Mouse (Mus musculus): ENCODE results near the gene Ghrhr.

Ghrhr gene

DNA sequence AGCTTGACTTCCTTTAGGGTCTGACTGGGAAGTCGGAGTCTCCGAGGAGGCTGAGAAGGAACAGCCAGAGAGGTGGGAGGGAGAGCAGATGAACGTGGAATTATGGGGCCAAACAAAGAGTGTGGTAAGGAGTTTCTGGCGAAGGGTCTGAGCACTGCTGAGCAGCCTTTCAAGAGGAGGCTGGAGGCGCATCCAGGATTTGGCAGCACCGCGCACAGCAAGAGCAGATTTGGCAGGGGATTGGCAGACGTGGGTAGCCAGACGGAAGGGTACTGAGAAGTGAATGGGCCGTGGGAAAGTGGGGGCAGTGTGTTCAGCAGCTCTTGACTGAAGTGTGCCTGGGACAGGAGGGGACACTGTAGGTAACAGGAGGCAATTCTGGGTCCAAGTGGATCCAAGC is 18.8 kb downstream of the Ghrhr start:
- in situ Hi-C loops (cut with MboI, MseI), result loop anchor here (5.0 to 25.0 kb wide), 3 partner anchors 117 to 1658 kb away; no protein-coding TSS in a partner anchor

DNA sequence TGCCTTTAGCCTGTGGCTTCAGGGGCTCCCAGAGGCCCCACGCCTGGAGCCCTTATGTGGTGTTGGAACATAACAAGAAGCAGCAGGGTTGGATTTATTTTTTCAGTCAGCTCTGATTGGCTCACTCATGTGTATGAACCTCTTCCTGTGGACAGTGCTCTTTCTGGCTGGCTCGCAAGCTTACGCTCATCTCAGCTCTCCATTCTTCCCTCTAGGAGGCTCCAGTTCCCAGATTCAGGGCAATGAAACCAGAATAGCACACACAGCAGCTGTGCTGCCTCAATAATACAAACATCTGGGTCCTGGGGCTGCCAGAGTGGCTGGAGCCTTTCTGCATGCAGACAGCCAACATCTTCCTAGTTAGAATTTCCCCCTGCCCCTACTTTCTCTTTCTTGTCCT is 20.1 kb downstream of the Ghrhr start:
- in situ Hi-C loops (cut with MboI, MseI), result loop anchor here (10.0 to 25.0 kb wide), 2 partner anchors 381 to 1659 kb away; no protein-coding TSS in a partner anchor

GRCm38 (mm10) chr6:55396622-55397041 is 20.5 kb downstream of the Ghrhr start:
- in situ Hi-C loops (cut with MboI, MseI), result loop anchor here (10.0 to 25.0 kb wide), 2 partner anchors 382 to 1659 kb away; no protein-coding TSS in a partner anchor

DNA sequence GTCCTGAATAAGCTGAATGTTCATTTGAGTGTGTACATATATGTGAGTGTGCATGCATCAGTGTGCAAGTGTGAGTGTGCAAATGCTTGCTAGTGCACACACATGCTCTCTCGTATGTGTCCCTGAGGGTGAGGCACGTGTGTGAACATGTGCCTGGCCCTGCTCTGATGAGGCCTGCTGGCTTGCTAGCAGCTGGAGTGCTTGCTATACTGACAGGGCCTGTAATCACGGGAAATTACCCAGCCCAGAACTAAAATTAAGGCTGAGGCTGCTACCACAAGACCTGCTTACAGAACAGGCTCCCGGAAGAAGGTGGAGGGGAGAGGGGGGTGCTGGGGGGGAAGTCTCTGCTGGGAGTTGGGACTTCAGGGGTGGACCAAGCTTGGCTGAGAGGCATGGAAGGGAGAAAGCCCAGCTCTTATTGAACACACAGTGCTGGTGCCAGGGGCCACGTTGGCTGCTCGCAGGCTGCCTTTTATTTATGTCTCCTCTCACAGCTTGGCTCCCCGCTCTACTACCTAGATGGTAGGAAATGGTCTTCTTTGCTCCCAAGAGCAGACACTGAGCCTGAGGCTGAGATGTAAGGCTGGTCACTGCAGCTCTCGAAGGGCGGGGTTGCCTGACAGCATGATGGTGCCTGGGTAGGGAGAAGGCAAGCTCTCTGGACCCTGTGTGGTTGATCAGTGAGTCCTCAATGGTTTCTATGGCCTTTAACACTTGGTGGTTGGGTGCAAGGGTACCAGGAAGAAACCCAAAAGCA is 23.0 kb downstream of the Ghrhr start:
- in situ Hi-C loops (cut with MboI, MseI), result loop anchor here (10.0 to 25.0 kb wide), 2 partner anchors 384 to 1662 kb away; no protein-coding TSS in a partner anchor

DNA sequence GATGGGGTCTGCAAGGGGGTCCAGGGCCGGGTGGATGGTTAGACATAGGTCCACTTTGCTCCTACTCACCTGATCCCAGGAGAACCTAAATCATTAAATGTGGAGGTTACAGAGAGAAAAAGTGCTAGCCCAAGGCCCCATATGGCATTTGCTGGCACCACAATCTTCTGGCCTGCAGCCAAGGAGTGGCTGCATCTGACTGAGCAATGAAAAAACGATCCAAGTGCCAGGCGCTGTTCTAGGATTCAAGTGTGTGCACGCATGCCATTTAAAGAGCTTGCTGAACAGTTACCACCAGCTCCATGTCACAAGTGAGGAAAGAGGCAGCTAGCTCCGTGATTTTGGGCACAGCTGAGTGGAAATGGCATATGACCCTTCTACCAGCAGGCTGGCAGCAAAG is 23.8 kb downstream of the Ghrhr start:
- in situ Hi-C loops (cut with MboI, MseI), result loop anchor here (10.0 to 25.0 kb wide), 2 partner anchors 385 to 1663 kb away; no protein-coding TSS in a partner anchor

DNA sequence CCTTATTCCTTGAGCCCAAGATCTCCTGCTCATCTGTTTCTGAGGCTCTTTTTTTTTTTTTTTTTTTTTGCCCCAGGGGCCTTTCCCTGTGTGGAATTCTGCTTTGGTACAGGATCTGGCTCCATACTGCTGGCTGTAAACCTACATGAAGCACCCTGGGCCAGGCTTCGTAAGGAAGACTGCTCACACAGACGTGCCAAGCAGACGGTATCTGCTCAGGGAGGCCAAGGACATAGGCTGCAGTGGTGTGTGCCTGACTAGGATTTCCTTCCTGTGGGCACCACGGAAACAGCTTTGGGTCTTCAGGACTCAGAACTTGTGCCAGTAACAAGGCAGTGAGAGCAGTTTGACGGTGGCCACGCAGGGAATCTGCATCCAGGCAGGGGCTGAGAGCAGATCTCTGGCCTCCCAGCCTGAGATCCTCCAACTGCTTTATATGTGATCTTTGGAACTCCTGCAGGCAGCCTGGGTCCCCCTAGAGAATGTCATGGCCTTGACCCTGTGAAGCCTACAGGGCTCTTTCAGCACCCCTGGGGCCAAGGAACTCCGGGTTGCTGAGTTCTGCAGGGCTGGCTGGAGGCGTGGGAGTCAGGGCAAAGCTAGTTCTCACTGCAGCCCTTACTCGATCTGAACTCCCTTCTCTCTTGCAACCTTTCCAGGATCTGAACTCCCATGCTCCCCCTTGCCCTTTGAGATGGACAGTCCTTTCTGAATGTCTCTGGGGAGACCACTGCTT is 26.1 kb downstream of the Ghrhr start:
- in situ Hi-C loops (cut with MboI, MseI), result no loop called here

DNA sequence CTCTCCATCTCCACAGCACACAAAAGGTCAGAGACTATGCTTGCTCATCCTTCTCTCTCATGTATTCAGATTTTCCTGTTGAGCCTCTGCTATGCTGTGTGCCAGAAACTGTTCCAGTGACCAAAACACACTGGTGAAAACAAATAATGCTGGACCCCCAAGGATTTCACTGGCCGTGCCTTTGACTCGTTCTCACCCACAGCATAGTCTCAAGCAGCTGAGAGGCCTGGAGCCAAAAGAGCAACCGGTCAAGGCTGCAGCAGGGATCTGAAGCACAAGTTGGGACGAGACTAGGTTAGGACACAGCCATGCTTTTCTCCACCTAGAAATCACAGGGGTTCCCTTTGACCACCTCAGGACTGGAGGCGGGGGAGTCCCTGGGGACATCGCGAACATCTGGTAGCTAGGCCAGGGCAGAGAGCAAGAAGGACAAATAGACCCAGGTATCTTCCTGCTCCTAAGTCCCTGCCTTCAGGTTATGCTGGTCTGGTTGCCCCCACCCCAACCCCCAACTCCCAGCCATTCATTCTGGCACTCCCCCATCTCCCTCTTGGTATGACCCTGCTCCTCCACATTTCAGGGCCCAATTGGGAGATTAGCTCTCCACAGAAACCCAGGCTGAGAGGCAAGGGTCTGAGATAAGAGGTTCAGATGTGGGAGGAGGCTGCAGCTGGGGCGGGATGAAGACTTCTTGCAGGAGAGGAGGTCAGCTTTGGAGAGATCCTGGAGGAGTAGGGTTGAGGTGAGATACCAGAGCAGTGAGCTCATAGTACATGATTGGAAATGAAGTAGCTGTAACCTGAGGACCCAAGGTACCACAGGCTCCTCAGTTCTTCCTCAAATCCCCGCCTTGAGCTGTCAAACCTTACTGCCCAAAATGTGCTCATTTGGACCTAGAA is 27.6 kb downstream of the Ghrhr start:
- in situ Hi-C loops (cut with MboI, MseI), result no loop called here

DNA sequence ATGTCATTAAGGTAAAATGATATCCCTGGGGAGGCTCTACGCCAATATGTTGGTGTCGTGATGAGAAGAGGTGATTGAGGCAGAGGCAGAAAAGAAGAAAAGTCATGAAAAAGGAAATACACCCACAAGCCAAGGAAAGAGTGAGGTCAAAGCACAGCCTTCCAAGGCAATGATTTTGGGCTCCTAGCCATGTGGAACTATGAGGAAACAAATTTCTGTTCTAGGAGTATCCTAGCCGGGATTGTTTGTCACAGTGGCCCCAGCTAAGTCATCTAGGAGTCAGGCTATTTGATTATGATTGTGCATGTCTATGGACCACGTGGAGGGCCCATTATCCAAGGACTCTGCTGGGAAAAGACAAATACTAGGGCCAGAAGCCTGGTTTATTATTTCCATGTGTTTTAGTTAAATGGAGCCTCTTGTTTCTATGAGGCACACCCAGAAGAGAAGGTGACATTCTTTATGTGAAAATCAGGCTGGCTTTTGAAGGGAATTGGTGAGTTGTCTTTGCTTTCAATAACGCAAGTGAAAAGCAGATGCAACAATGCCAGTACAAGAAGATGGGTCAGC is 28.4 kb downstream of the Ghrhr start:
- in situ Hi-C loops (cut with MboI, MseI), result no loop called here

- in situ Hi-C loops (cut with MboI, MseI), result no loop called here
These were observed 31.2 kb downstream of the Ghrhr start for GRCm38 (mm10) chr6:55407345-55407744.

DNA sequence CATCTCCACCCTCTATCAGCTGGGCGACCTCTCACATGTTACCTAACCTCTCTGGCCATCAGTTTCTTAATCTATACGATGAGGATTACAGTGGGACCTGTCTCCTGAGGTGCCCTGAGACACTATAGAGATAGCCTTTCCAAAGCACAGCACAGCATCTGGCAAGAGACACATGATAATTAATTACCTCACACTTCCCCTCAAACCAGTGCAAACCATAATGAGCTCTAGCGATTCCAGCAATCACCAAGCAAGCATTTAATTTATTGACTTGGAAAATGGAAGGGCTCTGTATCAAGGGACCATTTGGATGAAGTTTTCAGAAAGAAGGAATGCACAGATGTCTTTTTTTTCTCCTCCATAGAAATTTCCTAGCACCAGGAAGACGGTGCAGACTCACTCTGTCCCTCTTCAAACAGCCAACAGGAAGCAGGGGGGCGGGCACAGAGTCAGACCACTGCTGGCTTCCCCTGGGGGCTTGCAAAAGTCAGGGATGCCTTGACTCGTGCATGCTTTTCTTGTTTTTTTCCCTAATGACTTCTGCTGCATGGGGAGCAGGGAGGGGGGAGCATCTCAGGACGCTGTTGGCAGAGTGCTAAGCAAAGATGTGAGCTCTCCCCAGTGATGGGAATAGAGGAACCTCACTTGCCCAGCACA is 34.2 kb downstream of the Ghrhr start:
- in situ Hi-C loops (cut with MboI, MseI), result no loop called here

DNA sequence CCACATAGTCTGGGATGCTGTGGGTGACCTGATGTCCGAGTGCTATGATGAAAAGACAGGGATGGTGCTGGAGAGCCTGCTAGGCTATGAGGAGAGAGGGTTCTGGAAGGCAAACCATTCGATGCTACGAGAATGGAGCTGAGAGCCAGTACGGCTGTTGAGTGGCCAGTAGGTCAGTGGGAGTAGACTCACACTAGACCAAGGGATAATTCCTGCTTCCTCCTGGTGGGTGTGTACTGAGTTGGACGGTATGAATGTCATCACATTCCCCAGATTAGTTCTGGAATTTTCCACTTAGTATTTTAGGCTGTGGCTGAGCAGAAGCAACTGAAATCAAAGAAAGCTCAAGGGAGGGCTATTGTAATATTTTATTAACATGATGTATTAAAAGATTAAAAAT is 34.9 kb downstream of the Ghrhr start:
- in situ Hi-C loops (cut with MboI, MseI), result no loop called here

DNA sequence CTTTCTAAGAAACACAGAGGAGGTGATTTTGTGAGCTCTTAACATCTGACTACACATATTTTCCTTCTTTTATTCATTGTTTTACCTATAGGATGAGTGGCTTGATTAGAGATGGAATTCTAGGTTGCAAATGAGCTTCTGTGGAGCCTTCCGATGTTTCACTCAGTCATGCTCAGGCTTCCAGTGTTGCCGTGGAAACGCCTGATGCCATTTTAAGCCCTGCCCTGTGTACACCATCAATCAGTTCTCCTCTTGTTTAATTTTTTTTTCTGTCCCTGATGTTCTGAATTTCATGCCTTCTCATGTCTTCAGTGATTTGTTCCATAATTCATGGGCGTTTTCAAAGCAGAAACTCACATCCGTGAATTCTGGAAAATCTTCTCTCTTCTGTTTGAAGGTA is 40.1 kb downstream of the Ghrhr start:
- in situ Hi-C loops (cut with MboI, MseI), result no loop called here

GRCm38 (mm10) chr6:55418746-55419410 is 42.8 kb downstream of the Ghrhr start:
- in situ Hi-C loops (cut with MboI, MseI), result no loop called here

DNA sequence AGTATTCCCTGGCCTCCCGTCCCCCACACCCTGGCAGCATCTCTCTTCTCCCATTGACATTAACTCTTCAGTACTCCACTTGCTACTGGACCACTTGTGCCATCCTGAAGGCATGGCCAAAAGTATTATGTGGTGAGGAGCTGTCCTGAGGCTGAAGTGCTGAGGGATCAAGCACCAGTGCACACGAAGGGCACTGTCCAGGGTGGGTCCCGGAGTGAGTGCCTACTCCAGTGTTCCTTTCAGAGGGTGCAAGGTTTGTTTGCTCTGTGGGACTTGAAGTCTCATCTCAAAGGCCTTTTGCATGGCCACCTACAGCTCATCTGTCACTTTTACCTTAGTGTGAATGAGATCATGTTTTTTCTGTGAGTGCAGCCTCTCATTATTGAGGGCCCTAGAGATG is 44.3 kb downstream of the Ghrhr start:
- in situ Hi-C loops (cut with MboI, MseI), result no loop called here

GRCm38 (mm10) chr6:55420869-55421361 is 44.8 kb downstream of the Ghrhr start:
- in situ Hi-C loops (cut with MboI, MseI), result no loop called here

DNA sequence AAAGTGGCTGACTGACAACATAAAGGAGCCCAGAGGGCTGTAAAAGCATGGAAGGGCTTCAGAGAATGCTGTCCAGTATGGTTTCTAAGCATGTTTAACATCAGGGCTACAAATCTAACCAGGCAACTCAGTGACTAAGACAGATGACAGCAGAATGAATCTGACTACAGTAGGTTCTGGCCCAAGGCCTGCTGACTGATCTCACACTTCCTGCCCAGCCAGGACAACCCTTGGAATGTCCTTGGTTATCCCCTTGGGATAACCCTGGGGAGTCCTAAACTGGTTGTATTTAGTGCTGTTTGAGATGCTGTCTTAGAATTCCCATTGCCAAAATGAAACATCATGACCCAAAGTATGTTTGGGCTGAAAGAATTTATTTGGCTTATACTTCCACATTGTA is 56.0 kb downstream of the Ghrhr start:
- in situ Hi-C loops (cut with MboI, MseI), result no loop called here

GRCm38 (mm10) chr6:55434360-55434759 is 58.3 kb downstream of the Ghrhr start:
- in situ Hi-C loops (cut with MboI, MseI), result no loop called here

- in situ Hi-C loops (cut with MboI, MseI), result no loop called here
These were observed 59.4 kb downstream of the Ghrhr start for GRCm38 (mm10) chr6:55435266-55436159.

- in situ Hi-C loops (cut with MboI, MseI), result no loop called here
These were observed 61.8 kb downstream of the Ghrhr start for GRCm38 (mm10) chr6:55437919-55438318.
